Mouse (Mus musculus) E14TG2a.4 (cell line): Measurements from ENCODE around the gene Gm45753.
"Not testable (repeated sequence)": the region's sequence is repeated elsewhere in the genome, so short reads cannot be mapped to it uniquely, and the experiment has no call there.

ENCODE experiments used
- H3K27me3 ChIP-seq: 2 replicates; pipeline ENCODE4 v1.6.1; 2014; ENCODE audit warnings: low read length, control low read depth; ENCODE audit not compliant: insufficient read depth
- H3K36me3 ChIP-seq: 2 replicates; pipeline ENCODE4 v1.6.1; 2014; ENCODE audit warnings: low read length, control low read depth; ENCODE audit not compliant: insufficient read depth
- H3K4me1 ChIP-seq: replicated peaks from 2 replicates; pipeline ENCODE4 v1.6.1; 2014; ENCODE audit warnings: low read depth, low read length, control low read depth
- H3K4me3 ChIP-seq: replicated peaks from 2 replicates; pipeline ENCODE4 v1.5.1; 2014; ENCODE audit warnings: mild to moderate bottlenecking, low read length
- H3K9me3 ChIP-seq: 2 replicates; pipeline ENCODE4 v1.6.1; 2014; ENCODE audit warnings: low read length, control low read depth
- CTCF ChIP-seq: conservative IDR thresholded peaks from 2 replicates; pipeline ENCODE4 v1.5.1; 2014; ENCODE audit warnings: low read length
- NANOG ChIP-seq: IDR thresholded peaks from 2 replicates; pipeline ENCODE4 v1.6.1; 2014; ENCODE audit warnings: borderline replicate concordance, low read length, mixed read lengths
- POU5F1 ChIP-seq: IDR thresholded peaks from 2 replicates; pipeline ENCODE4 v1.6.1; 2014; ENCODE audit warnings: low read length, borderline replicate concordance

The Gm45753 gene

DNA sequence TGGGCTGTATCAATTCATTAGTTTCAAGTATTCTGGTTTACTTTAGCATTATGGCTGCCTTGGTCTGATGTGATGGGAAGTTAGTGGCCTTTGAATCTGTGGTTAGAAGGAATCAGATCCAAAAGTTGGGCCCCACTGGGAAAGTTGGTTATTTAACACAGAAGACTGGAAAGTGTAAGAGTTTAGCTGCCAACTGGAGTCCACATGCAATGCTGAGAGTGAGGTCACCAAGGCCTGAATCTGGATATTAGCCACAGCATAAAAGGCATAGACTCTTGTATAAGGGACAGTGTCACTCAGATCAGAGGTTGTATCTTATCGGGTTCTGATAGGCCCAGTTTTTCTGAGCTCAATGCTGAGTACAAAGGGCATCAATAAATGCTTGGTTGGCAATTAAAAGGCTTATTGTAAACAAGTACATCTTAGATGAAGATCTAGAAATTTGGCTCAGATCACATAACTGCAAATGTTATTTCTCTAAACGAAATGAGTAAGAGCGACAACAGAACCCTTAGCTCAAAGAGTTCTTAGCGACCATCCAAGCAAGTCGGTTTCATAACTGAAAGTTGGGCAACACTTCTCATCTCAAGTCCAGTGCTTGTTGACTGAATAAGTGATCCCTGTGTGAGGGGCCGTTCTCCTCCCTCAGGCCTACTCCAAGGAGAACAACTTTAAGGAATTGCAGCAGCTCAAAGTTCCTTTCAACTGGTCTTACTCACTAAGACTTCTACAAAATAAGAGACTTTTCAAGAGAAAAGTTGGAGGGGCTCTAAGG is 21.1 kb upstream of the Gm45753 start:
- H3K36me3 ChIP-seq, result no peaks in the 10 kb centered on the region
- TF ChIP-seq CTCF (no peak), POU5F1 (no peak), NANOG (no peak)

DNA sequence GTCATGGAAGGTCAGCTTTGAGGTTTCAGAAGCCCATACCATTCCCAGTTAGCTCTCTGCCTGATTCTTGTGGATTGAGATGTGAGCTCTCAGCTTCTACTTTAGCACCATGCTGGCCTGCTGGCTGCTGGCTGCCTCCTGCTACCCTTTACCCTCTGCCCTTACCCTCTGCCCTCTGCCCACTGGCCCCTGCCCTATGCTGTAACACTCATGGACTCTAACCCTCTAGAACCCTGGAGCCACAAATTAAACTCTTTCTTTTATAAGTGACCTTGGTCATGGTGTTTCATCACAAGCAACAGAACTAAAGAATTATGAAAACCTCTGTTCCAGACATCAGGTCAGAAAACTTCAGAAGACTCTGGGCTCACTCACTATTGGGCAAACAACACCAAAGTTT is 18.8 kb upstream of the Gm45753 start:
- not testable (repeated sequence) for H3K27me3 ChIP-seq, H3K4me1 ChIP-seq, H3K4me3 ChIP-seq, H3K36me3 ChIP-seq, H3K9me3 ChIP-seq

More for the DNA sequence above, 21.1 kb upstream of the Gm45753 start:
- Histone ChIP-seq H3K4me1 (peaks cover 15% of the 10 kb centered on the region), H3K27me3 (peaks cover 21% of the 10 kb centered on the region), H3K9me3 (0 out of 2 replicates have a peak, but pooled peaks cover 4% of the 10 kb centered on the region), H3K4me3 (no peak overlapping the region)

DNA sequence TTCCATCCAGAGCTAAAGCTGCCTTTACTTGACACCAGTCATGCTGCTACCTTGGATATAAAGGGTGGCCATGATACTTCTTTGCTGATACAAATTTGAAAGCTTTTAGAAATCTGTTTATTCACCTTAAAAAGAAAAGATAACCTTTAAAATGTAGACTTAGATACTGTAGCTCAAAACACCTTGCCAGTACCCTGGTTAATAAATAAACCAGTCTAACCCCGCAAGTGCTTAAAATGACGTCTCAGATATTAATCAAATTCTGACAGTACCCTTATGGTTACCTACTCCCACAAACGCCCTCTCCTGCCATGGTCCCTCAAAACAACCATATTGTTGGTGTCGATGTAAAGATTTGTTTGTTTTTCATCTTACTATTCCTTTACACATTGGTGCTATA is 15.9 kb upstream of the Gm45753 start:
- TF ChIP-seq POU5F1 (no peak), CTCF (no peak), NANOG (no peak)
- Histone ChIP-seq H3K36me3 (no peaks in the 10 kb centered on the region), H3K27me3 (no peaks in the 10 kb centered on the region), H3K9me3 (no peaks in the 10 kb centered on the region), H3K4me1 (no peaks in the 10 kb centered on the region), H3K4me3 (no peak overlapping the region)

DNA sequence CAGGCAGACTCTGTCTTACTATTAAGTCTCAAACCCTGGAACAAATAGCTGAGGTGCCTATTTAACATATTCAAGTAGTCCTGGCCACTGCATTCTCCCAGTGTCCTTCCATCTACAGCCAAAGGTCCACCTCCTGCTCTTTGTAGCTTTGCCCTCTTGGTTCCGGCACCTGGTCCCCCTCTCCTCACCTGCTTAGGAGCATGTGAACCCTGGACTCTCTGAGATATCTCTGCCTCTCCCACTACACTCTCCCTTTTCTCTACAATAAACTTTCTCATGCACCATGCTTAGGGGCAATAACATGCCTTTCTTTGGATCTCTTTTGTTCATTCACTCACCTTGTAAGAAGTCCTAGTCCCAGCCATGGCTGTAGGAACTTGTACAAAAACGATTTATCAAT is 13.1 kb upstream of the Gm45753 start:
- no peaks in the 10 kb centered on the region for H3K27me3 ChIP-seq
- H3K36me3 ChIP-seq, result no peaks in the 10 kb centered on the region
- H3K9me3 ChIP-seq, result no peaks in the 10 kb centered on the region
- no peak overlapping the region for H3K4me3 ChIP-seq
- H3K4me1 ChIP-seq, result no peaks in the 10 kb centered on the region
- no peak for TF ChIP-seq NANOG
- no peak for TF ChIP-seq POU5F1
- TF ChIP-seq CTCF, result no peak

DNA sequence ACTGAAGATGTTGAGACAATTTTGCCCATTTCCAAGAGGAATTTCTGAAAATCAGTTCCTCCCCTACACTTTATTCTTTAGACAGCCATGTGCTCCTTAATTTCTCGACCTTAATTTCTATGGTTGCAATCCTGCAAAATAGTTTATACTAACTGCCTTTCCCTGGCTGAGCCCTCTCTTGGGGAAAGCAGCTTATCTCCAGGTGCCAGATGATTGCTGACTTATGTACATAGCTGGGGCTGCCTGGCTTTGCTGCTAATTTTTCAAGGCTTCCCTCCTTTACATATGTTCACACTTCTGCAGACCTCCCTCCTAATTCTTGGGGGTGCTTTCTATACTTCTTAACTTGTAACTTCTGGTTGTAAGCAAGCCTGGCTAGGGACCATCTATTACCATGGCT is 12.7 kb upstream of the Gm45753 start:
- Histone ChIP-seq H3K9me3 (no peaks in the 10 kb centered on the region), H3K27me3 (no peaks in the 10 kb centered on the region), H3K4me1 (no peaks in the 10 kb centered on the region), H3K4me3 (no peak overlapping the region), H3K36me3 (no peaks in the 10 kb centered on the region)
- TF ChIP-seq POU5F1 (no peak), NANOG (no peak), CTCF (no peak)

DNA sequence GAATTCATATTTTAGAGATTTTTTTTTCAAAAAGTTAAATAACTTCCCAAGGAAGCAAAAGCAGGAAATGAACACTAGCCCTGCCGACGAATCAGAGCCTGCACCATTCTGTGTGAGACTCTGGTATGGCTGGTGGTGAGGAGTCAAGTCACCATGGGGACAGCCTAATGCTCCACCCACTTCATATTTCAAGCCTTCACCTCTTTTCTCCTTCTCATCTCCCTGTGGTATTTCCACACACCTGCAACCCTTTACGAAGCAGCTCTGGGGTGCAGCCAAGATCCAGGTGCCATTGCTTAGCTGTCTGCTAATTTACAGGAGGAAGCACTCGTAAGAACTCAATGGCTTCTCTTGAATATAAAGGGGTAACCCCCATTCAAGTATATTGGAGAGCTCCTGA is 2.7 kb upstream of the Gm45753 start:
- Histone ChIP-seq H3K4me3 (no peak overlapping the region), H3K27me3 (no peaks in the 10 kb centered on the region), H3K36me3 (no peaks in the 10 kb centered on the region), H3K4me1 (no peaks in the 10 kb centered on the region), H3K9me3 (no peaks in the 10 kb centered on the region)
- TF ChIP-seq CTCF, result no peak
- TF ChIP-seq NANOG, result no peak
- TF ChIP-seq POU5F1, result no peak

DNA sequence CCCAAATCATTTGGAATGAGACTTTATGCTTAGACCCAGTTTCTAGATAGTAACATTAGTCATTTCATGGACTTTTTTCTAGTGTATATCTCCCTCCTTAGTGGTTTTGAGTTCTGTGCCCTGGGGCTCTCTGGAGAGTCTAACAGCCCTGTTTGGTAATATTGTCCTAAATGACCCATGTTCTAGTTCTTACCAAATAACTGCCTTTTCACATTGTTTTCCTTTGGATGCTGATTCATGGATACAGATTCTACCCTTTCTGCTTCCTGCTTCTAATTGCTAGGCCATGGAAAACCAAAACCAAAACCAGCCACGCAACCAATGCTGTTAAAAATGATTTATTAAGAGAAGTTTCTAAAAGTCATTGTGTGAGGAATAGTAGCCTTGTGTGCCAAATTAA is 2.8 kb downstream of the Gm45753 start:
- Histone ChIP-seq H3K27me3 (no peaks in the 10 kb centered on the region), H3K9me3 (no peaks in the 10 kb centered on the region), H3K4me3 (no peak overlapping the region), H3K4me1 (no peaks in the 10 kb centered on the region), H3K36me3 (no peaks in the 10 kb centered on the region)
- TF ChIP-seq POU5F1 (no peak), NANOG (no peak), CTCF (no peak)

DNA sequence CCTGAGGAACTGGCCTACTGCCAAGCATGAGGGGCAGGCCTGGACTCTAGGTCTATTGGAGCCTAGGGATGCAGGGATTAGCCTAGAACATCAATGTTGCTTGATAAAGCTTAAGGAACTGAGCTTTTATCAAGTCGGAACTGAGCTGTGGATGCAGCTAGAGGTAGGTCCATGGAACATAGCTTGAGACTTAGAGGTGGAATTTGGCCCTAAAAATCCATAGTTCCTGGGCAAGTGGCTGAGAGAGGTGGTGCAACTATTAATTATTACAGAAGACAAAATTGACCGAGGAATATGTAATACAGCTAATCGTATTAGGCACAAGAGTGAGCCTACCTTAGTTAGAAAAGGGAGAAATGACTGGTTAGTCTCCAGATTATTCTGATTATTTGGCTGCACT is 3.9 kb downstream of the Gm45753 start:
- no peak for TF ChIP-seq CTCF
- TF ChIP-seq NANOG, result no peak
- H3K9me3 ChIP-seq, result no peaks in the 10 kb centered on the region
- H3K27me3 ChIP-seq, result no peaks in the 10 kb centered on the region
- H3K4me1 ChIP-seq, result no peaks in the 10 kb centered on the region
- no peak overlapping the region for H3K4me3 ChIP-seq
- no peaks in the 10 kb centered on the region for H3K36me3 ChIP-seq

DNA sequence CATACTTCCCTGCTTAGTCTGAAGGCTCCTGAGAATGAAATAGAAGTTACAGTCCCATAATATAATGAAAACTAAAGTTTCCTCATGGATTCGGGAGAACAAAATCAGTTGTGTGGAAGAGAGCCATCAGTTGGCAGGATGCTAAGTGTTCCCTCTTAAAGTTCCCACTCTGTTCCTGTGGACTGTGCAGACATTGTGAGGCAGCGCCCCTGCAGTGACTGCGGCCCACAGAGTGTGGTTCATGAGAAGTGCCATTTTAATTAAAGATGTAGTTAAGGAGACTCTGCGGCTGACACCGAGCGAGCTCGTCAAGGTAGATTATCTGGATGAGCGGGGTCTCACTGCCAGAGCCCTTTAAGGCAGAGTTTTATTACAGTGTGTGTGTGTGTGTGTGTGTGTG is 5.9 kb downstream of the Gm45753 start:
- TF ChIP-seq CTCF (no peak), NANOG (no peak), POU5F1 (no peak)
- Histone ChIP-seq H3K4me1 (no peaks in the 10 kb centered on the region), H3K36me3 (no peaks in the 10 kb centered on the region), H3K4me3 (no peak overlapping the region), H3K9me3 (no peaks in the 10 kb centered on the region), H3K27me3 (no peaks in the 10 kb centered on the region)
